8 mouse cellular contexts compared by ENCODE assay signal in genomic region chr3:90652878-90653508, GRCm38 (mm10). TPM values are rescaled to one million over a fixed set of nuclear protein-coding genes. Genes with fewer than 3 reads are reported as not detected.
DNase-seq lines count a peak whose midpoint lies in the region; ATAC-seq and TF ChIP-seq lines count a peak whose summit lies in the region.

No protein-coding gene starts in this region.

- no peak overlapping the region for H3K4me3 ChIP-seq in cerebellum, adult 2 months (replicated peaks; ENCODE audit: insufficient read depth, low read depth, low read length)
- no peak overlapping the region for H3K4me3 ChIP-seq in hindbrain, embryonic 16.5 days (ENCODE audit: low read length)

- WGBS in cerebellum, adult 2 months = 36% methylated on average over 5 of the region's 5 CpGs
- 36% methylated on average over 5 of the region's 5 CpGs for WGBS in hindbrain, embryonic 16.5 days

- H3K4me2 ChIP-seq in hindbrain, embryonic 16.5 days (ENCODE audit: low read length) = no peak overlapping the region

- TF ChIP-seq POLR2A in cerebellum, adult 2 months (IDR thresholded peaks at IDR 0.05; ENCODE audit: borderline replicate concordance, insufficient read depth, low read length) = no peak

- H3K36me3 ChIP-seq in hindbrain, embryonic 16.5 days (ENCODE audit: control insufficient read depth, insufficient read depth, low read length) = no peaks in the 10 kb centered on the region

- no peak overlapping the region for H3K9ac ChIP-seq in hindbrain, embryonic 16.5 days (ENCODE audit: low read depth, low read length)

- H3K27ac ChIP-seq in cerebellum, adult 2 months (ENCODE audit: insufficient read depth, low read length) = no peak overlapping the region
- H3K27ac ChIP-seq in hindbrain, embryonic 16.5 days (ENCODE audit: low read depth, low read length) = no peak overlapping the region

- peak; percentile 81 for TF ChIP-seq CTCF in cerebellum, adult 2 months (IDR thresholded peaks at IDR 0.05; ENCODE audit: borderline replicate concordance, insufficient read depth, low read depth, low read length)

- H3K4me1 ChIP-seq in cerebellum, adult 2 months (ENCODE audit: control insufficient read depth, insufficient read depth, low read length) = no peaks in the 10 kb centered on the region
- H3K4me1 ChIP-seq in hindbrain, embryonic 16.5 days (ENCODE audit: control insufficient read depth, insufficient read depth, low read depth, low read length) = no peaks in the 10 kb centered on the region

- no peaks in the 10 kb centered on the region for H3K27me3 ChIP-seq in cerebellum, adult 2 months (ENCODE audit: control insufficient read depth, insufficient read depth, low read length)
- H3K27me3 ChIP-seq in hindbrain, embryonic 16.5 days (replicated peaks; ENCODE audit: control insufficient read depth, insufficient read depth, low read length) = peaks cover 2% of the 10 kb centered on the region; the same call in 1 of the 2 replicates

- DNase-seq in Muller cell, postnatal 12 days (ENCODE audit: inconsistent ontology term) = peak; percentile 72
- peak; percentile 53 to 64 for DNase-seq in cerebellum, adult 2 months
- DNase-seq in frontal cortex, adult 2 months (ENCODE audit: extremely low spot score in 1 of 2, low spot score in 1 of 2) = peak; percentile 68 to 94
- DNase-seq in layer of hippocampus, postnatal 36 days = peak; percentile 66 to 75
- DNase-seq in right cerebral cortex, adult 2 months (ENCODE audit: low spot score in 2 of 2) = peak; percentile 87 to 93
- peak; percentile 24 for DNase-seq in yolk sac, embryonic 10.5 days (ENCODE audit: low spot score)

- ATAC-seq in hindbrain, embryonic 16.5 days = peak; percentile 94
- ATAC-seq in megakaryocyte, adult 5-6 weeks (ENCODE audit: poor library complexity, severe bottlenecking) = peak; percentile 67

- H3K9me3 ChIP-seq in hindbrain, embryonic 16.5 days (ENCODE audit: control insufficient read depth, low read length) = no peaks in the 10 kb centered on the region

RNA-seq across cellular contexts. Expression of gene S100a7a, which starts 0.8 kb away (rescaled TPM):
- polyA plus RNA-seq in cerebellum, adult 2 months (2012; rRNA removed) = 0.31 and 0.38 TPM in 2 replicates
- polyA plus RNA-seq in frontal cortex, adult 2 months (2012; rRNA removed) = 0.70 and 0.76 TPM in 2 replicates
- 0.20 and 0.24 TPM in 2 replicates for polyA plus RNA-seq in hindbrain, embryonic 16.5 days (2015; fragmentation: Nextera tagmentation; extraction: Ambion mirVana)
- under 1 TPM; 0.61 to 0.62 TPM for total RNA-seq in layer of hippocampus, postnatal 36 days (2021)
- 0.11 and 0.31 TPM in 2 replicates for total RNA-seq in megakaryocyte, adult 5-6 weeks (2015)
- 0.29 TPM in 1 of 2 replicates, not detected in the other for total RNA-seq in megakaryocyte, adult 5-6 weeks (2017)

RNA-seq across cellular contexts. Expression of gene S100a8, which starts 15.8 kb away (rescaled TPM):
- 4.4 and 8.4 TPM in 2 replicates for polyA plus RNA-seq in cerebellum, adult 2 months (2012; rRNA removed)
- polyA plus RNA-seq in frontal cortex, adult 2 months (2012; rRNA removed) = 1.9 and 3.7 TPM in 2 replicates
- 2.2 and 6.7 TPM in 2 replicates for polyA plus RNA-seq in hindbrain, embryonic 16.5 days (2015; fragmentation: Nextera tagmentation; extraction: Ambion mirVana)
- total RNA-seq in layer of hippocampus, postnatal 36 days (2021) = under 1 TPM in 1 of 2 experiments, not detected in 1; 0.91 TPM
- 16,705 and 21,369 TPM in 2 replicates for total RNA-seq in megakaryocyte, adult 5-6 weeks (2015)
- total RNA-seq in megakaryocyte, adult 5-6 weeks (2017) = 18,572 and 19,307 TPM in 2 replicates

RNA-seq across cellular contexts. Expression of gene S100a6, which starts 40.3 kb away (rescaled TPM):
- polyA plus RNA-seq in cerebellum, adult 2 months (2012; rRNA removed) = 32.0 and 36.0 TPM in 2 replicates
- polyA plus RNA-seq in frontal cortex, adult 2 months (2012; rRNA removed) = 50.6 and 60.9 TPM in 2 replicates
- polyA plus RNA-seq in hindbrain, embryonic 16.5 days (2015; fragmentation: Nextera tagmentation; extraction: Ambion mirVana) = 31.7 and 32.1 TPM in 2 replicates
- total RNA-seq in layer of hippocampus, postnatal 36 days (2021) = 10 to 100 TPM; 18.8 to 23.5 TPM
- 2,141 and 2,313 TPM in 2 replicates for total RNA-seq in megakaryocyte, adult 5-6 weeks (2015)
- total RNA-seq in megakaryocyte, adult 5-6 weeks (2017) = 1,043 and 1,047 TPM in 2 replicates

RNA-seq across cellular contexts. Expression of gene S100a9, which starts 42.5 kb away (rescaled TPM):
- polyA plus RNA-seq in cerebellum, adult 2 months (2012; rRNA removed) = 5.3 and 18.0 TPM in 2 replicates
- polyA plus RNA-seq in frontal cortex, adult 2 months (2012; rRNA removed) = 2.0 and 6.7 TPM in 2 replicates
- polyA plus RNA-seq in hindbrain, embryonic 16.5 days (2015; fragmentation: Nextera tagmentation; extraction: Ambion mirVana) = 3.1 and 5.5 TPM in 2 replicates
- total RNA-seq in layer of hippocampus, postnatal 36 days (2021) = under 1 TPM in 1 of 2 experiments, not detected in 1; 0.86 TPM
- 25,767 and 33,746 TPM in 2 replicates for total RNA-seq in megakaryocyte, adult 5-6 weeks (2015)
- total RNA-seq in megakaryocyte, adult 5-6 weeks (2017) = 12,484 and 18,004 TPM in 2 replicates

RNA-seq across cellular contexts. Expression of gene S100a5, which starts 44.7 kb away (rescaled TPM):
- polyA plus RNA-seq in cerebellum, adult 2 months (2012; rRNA removed) = not detected in 2 replicates
- 186 and 213 TPM in 2 replicates for polyA plus RNA-seq in frontal cortex, adult 2 months (2012; rRNA removed)
- not detected in 2 replicates for polyA plus RNA-seq in hindbrain, embryonic 16.5 days (2015; fragmentation: Nextera tagmentation; extraction: Ambion mirVana)
- total RNA-seq in layer of hippocampus, postnatal 36 days (2021) = not detected
- not detected in 2 replicates for total RNA-seq in megakaryocyte, adult 5-6 weeks (2015)
- total RNA-seq in megakaryocyte, adult 5-6 weeks (2017) = 3.4 TPM in 1 of 2 replicates, not detected in the other

Comparison
In these comparisons a context has a peak if more than half of its experiments do, and no peak if none do; other contexts are left out.
1. DNase-seq: peak in every context shown above with its lines; median percentile 90 in right cerebral cortex, adult 2 months; 81 in frontal cortex, adult 2 months; 72 in Muller cell, postnatal 12 days; 70 in layer of hippocampus, postnatal 36 days; 58 in cerebellum, adult 2 months; 24 in yolk sac, embryonic 10.5 days.